Mouse (Mus musculus): ENCODE measurements at regions not wholly inside any gene's neighbourhood (a gene's known extent, or its start where the extent isn't known, plus 50 kb on each side); places are given as distances from the start of the nearest gene placed in this dataset.

- TF ChIP-seq EP300 (IDR thresholded peaks at IDR 0.05; ENCODE audit: low read length) (no peak), SMC3 (IDR thresholded peaks at IDR 0.05; ENCODE audit: low read depth, low read length) (no peak), KAT2A (IDR thresholded peaks at IDR 0.05; ENCODE audit: insufficient replicate concordance, low read length) (no peak)
Measured at GRCm38 (mm10) chr13:113495595-113496285, 122.6 kb downstream of the Snx18 start.
